Mouse (Mus musculus): ENCODE measurements at regions not wholly inside any gene's neighbourhood (a gene's known extent, or its start where the extent isn't known, plus 50 kb on each side); places are given as distances from the start of the nearest gene placed in this dataset.

DNA sequence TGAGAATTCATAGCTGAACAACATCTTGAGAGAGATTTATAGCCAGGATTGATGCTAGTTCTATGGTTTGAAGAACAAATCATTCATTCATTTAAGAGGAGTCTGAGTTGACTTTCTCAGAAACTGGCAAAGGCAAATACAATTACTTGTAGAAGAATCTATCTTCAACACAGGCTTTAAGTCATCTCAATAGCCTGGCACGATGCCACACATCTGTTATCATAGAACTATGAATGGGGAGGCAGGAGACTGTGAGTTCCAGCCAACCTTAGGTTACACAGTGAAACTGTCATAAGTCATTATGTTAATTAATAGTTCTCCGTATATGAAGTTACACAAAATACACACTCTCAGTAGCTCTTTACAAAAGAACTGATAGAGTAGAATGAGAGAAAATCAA is 231.9 kb upstream of the Impg1 start:
- no peak for TF ChIP-seq CTCF (conservative IDR thresholded peaks at IDR 0.05; ENCODE audit: low read length)
- TF ChIP-seq POU5F1 (IDR thresholded peaks at IDR 0.05; ENCODE audit: borderline replicate concordance, low read length), result no peak

Measured in E14TG2a.4 (cell line).